Mouse (Mus musculus): ENCODE results near the gene Kcnt2. TPM values are rescaled to one million over a fixed set of nuclear protein-coding genes. Genes with fewer than 3 reads are reported as not detected.

The Kcnt2 gene
- polyA plus RNA-seq, 1 experiment from 2014 or later: 2.1 TPM

GRCm38 (mm10) chr1:140304244-140304643, 58.3 kb downstream of the Kcnt2 start:
- Histone ChIP-seq H3K4me1 (replicated peaks) (no peaks in the 10 kb centered on the region), H3K9me3 (peaks cover 5% of the 10 kb centered on the region; the same call in 1 of the 2 replicates), H3K9ac (no peak overlapping the region), H3K4me3 (no peak overlapping the region), H3K4me2 (no peak overlapping the region), H3K27me3 (no peaks in the 10 kb centered on the region), H3K36me3 (no peaks in the 10 kb centered on the region), H3K27ac (no peak overlapping the region)
- ATAC-seq (ENCODE audit: low FRiP score): no peak
- 91% methylated on average over 1 of the region's 1 CpGs for WGBS

- Histone ChIP-seq H3K4me1 (replicated peaks) (no peaks in the 10 kb centered on the region), H3K9me3 (peaks cover 5% of the 10 kb centered on the region; the same call in 1 of the 2 replicates), H3K27ac (no peak overlapping the region), H3K9ac (no peak overlapping the region), H3K27me3 (no peaks in the 10 kb centered on the region), H3K36me3 (no peaks in the 10 kb centered on the region), H3K4me3 (no peak overlapping the region), H3K4me2 (no peak overlapping the region)
- no peak for ATAC-seq (ENCODE audit: low FRiP score)
These were observed 59.4 kb downstream of the Kcnt2 start for GRCm38 (mm10) chr1:140305344-140305743.

GRCm38 (mm10) chr1:140306339-140306738, 60.4 kb downstream of the Kcnt2 start:
- no peak overlapping the region for H3K27ac ChIP-seq
- H3K27me3 ChIP-seq: no peaks in the 10 kb centered on the region
- 86% methylated on average over 2 of the region's 2 CpGs for WGBS
- H3K9ac ChIP-seq: no peak overlapping the region
- no peaks in the 10 kb centered on the region for H3K4me1 ChIP-seq (replicated peaks)
- no peak for ATAC-seq (ENCODE audit: low FRiP score)
- no peak overlapping the region for H3K4me3 ChIP-seq
- no peak overlapping the region for H3K4me2 ChIP-seq
- peaks cover 5% of the 10 kb centered on the region; the same call in 1 of the 2 replicates for H3K9me3 ChIP-seq
- H3K36me3 ChIP-seq: no peaks in the 10 kb centered on the region

GRCm38 (mm10) chr1:140310739-140311138, 64.8 kb downstream of the Kcnt2 start:
- Histone ChIP-seq H3K36me3 (no peaks in the 10 kb centered on the region), H3K4me2 (no peak overlapping the region), H3K4me1 (replicated peaks) (no peaks in the 10 kb centered on the region), H3K27ac (no peak overlapping the region), H3K27me3 (no peaks in the 10 kb centered on the region), H3K4me3 (no peak overlapping the region), H3K9ac (no peak overlapping the region), H3K9me3 (no peaks in the 10 kb centered on the region)
- ATAC-seq (ENCODE audit: low FRiP score): no peak
- 90% methylated on average over 2 of the region's 2 CpGs for WGBS

GRCm38 (mm10) chr1:140325088-140325487, 79.1 kb downstream of the Kcnt2 start:
- Histone ChIP-seq H3K27me3 (no peaks in the 10 kb centered on the region), H3K4me2 (no peak overlapping the region), H3K9me3 (no peaks in the 10 kb centered on the region), H3K36me3 (no peaks in the 10 kb centered on the region), H3K27ac (no peak overlapping the region), H3K9ac (no peak overlapping the region), H3K4me1 (replicated peaks) (no peaks in the 10 kb centered on the region), H3K4me3 (no peak overlapping the region)
- ATAC-seq (ENCODE audit: low FRiP score): no peak
- 97% methylated on average over 3 of the region's 3 CpGs for WGBS

GRCm38 (mm10) chr1:140326709-140327108, 80.8 kb downstream of the Kcnt2 start:
- Histone ChIP-seq H3K9ac (no peak overlapping the region), H3K4me3 (no peak overlapping the region), H3K27ac (no peak overlapping the region), H3K27me3 (no peaks in the 10 kb centered on the region), H3K4me2 (no peak overlapping the region), H3K9me3 (no peaks in the 10 kb centered on the region), H3K36me3 (no peaks in the 10 kb centered on the region), H3K4me1 (replicated peaks) (no peaks in the 10 kb centered on the region)
- ATAC-seq (ENCODE audit: low FRiP score): no peak
- WGBS: 80% methylated on average over 3 of the region's 3 CpGs

- H3K27me3 ChIP-seq: no peaks in the 10 kb centered on the region
- H3K36me3 ChIP-seq: no peaks in the 10 kb centered on the region
- no peak overlapping the region for H3K27ac ChIP-seq
- H3K4me2 ChIP-seq: no peak overlapping the region
- ATAC-seq (ENCODE audit: low FRiP score): no peak
- H3K9ac ChIP-seq: no peak overlapping the region
- no peaks in the 10 kb centered on the region for H3K4me1 ChIP-seq (replicated peaks)
- no peak overlapping the region for H3K4me3 ChIP-seq
- WGBS: 78% methylated on average over 3 of the region's 3 CpGs
- no peaks in the 10 kb centered on the region for H3K9me3 ChIP-seq
These were observed 87.7 kb downstream of the Kcnt2 start for GRCm38 (mm10) chr1:140333702-140334101.

- H3K4me1 ChIP-seq (replicated peaks): no peaks in the 10 kb centered on the region
These were observed 92.5 kb downstream of the Kcnt2 start for GRCm38 (mm10) chr1:140338417-140338816.

GRCm38 (mm10) chr1:140339368-140339767, 93.4 kb downstream of the Kcnt2 start:
- Histone ChIP-seq H3K4me2 (no peak overlapping the region), H3K4me3 (no peak overlapping the region), H3K4me1 (replicated peaks) (no peaks in the 10 kb centered on the region), H3K27ac (no peak overlapping the region), H3K27me3 (no peaks in the 10 kb centered on the region), H3K9ac (no peak overlapping the region), H3K9me3 (no peaks in the 10 kb centered on the region), H3K36me3 (no peaks in the 10 kb centered on the region)
- WGBS: 71% methylated on average over 4 of the region's 4 CpGs
- ATAC-seq (ENCODE audit: low FRiP score): no peak

More at GRCm38 (mm10) chr1:140338417-140338816, 92.5 kb downstream of the Kcnt2 start:
- Histone ChIP-seq H3K4me3 (no peak overlapping the region), H3K27me3 (no peaks in the 10 kb centered on the region), H3K27ac (no peak overlapping the region), H3K36me3 (no peaks in the 10 kb centered on the region), H3K9ac (no peak overlapping the region), H3K9me3 (no peaks in the 10 kb centered on the region), H3K4me2 (no peak overlapping the region)
- ATAC-seq (ENCODE audit: low FRiP score): no peak

GRCm38 (mm10) chr1:140364787-140365186, 118.8 kb downstream of the Kcnt2 start:
- 44% methylated on average over 2 of the region's 2 CpGs for WGBS
- no peak for ATAC-seq (ENCODE audit: low FRiP score)
- no peaks in the 10 kb centered on the region for H3K9me3 ChIP-seq
- H3K27ac ChIP-seq: no peak overlapping the region
- no peak overlapping the region for H3K9ac ChIP-seq
- H3K4me1 ChIP-seq (replicated peaks): no peaks in the 10 kb centered on the region
- no peak overlapping the region for H3K4me3 ChIP-seq
- no peaks in the 10 kb centered on the region for H3K27me3 ChIP-seq
- no peaks in the 10 kb centered on the region for H3K36me3 ChIP-seq
- no peak overlapping the region for H3K4me2 ChIP-seq

GRCm38 (mm10) chr1:140373532-140373931, 127.6 kb downstream of the Kcnt2 start:
- no peaks in the 10 kb centered on the region for H3K9me3 ChIP-seq
- H3K36me3 ChIP-seq: no peaks in the 10 kb centered on the region
- H3K27me3 ChIP-seq: no peaks in the 10 kb centered on the region
- H3K4me2 ChIP-seq: no peak overlapping the region
- no peaks in the 10 kb centered on the region for H3K4me1 ChIP-seq (replicated peaks)
- no peak overlapping the region for H3K4me3 ChIP-seq
- no peak overlapping the region for H3K27ac ChIP-seq
- H3K9ac ChIP-seq: no peak overlapping the region
- WGBS: 91% methylated on average over 1 of the region's 1 CpGs
- no peak for ATAC-seq (ENCODE audit: low FRiP score)

GRCm38 (mm10) chr1:140378791-140379190, 132.8 kb downstream of the Kcnt2 start:
- Histone ChIP-seq H3K4me1 (replicated peaks) (no peaks in the 10 kb centered on the region), H3K4me2 (no peak overlapping the region), H3K27me3 (no peaks in the 10 kb centered on the region), H3K9ac (no peak overlapping the region), H3K9me3 (no peaks in the 10 kb centered on the region), H3K27ac (no peak overlapping the region), H3K36me3 (no peaks in the 10 kb centered on the region), H3K4me3 (no peak overlapping the region)
- 82% methylated on average over 2 of the region's 2 CpGs for WGBS
- no peak for ATAC-seq (ENCODE audit: low FRiP score)

- Histone ChIP-seq H3K4me3 (no peak overlapping the region), H3K4me2 (no peak overlapping the region), H3K9me3 (no peaks in the 10 kb centered on the region), H3K4me1 (replicated peaks) (no peaks in the 10 kb centered on the region), H3K36me3 (no peaks in the 10 kb centered on the region), H3K27me3 (no peaks in the 10 kb centered on the region), H3K27ac (no peak overlapping the region), H3K9ac (no peak overlapping the region)
- 57% methylated on average over 2 of the region's 2 CpGs for WGBS
- ATAC-seq (ENCODE audit: low FRiP score): no peak
These were observed 133.6 kb downstream of the Kcnt2 start for GRCm38 (mm10) chr1:140379526-140379925.

GRCm38 (mm10) chr1:140381093-140381492, 135.1 kb downstream of the Kcnt2 start:
- 90% methylated on average over 3 of the region's 3 CpGs for WGBS
- no peak overlapping the region for H3K4me3 ChIP-seq

More at GRCm38 (mm10) chr1:140381093-140381492, 135.1 kb downstream of the Kcnt2 start:
- H3K9me3 ChIP-seq: no peaks in the 10 kb centered on the region
- no peaks in the 10 kb centered on the region for H3K27me3 ChIP-seq
- no peaks in the 10 kb centered on the region for H3K4me1 ChIP-seq (replicated peaks)
- no peak overlapping the region for H3K9ac ChIP-seq
- ATAC-seq (ENCODE audit: low FRiP score): no peak
- no peaks in the 10 kb centered on the region for H3K36me3 ChIP-seq
- H3K4me2 ChIP-seq: no peak overlapping the region
- H3K27ac ChIP-seq: no peak overlapping the region
